Mouse (Mus musculus) kidney, adult 2 months (tissue): ENCODE measurements around the gene E330021D16Rik. TPM values are rescaled to one million over a fixed set of nuclear protein-coding genes. Genes with fewer than 3 reads are reported as not detected.

ENCODE experiments used
- DNase-seq: peaks from one replicate; pipeline ENCODE4 v3.0.0; 2021
- H3K27ac ChIP-seq: fragments of 200-500 bp; 2 replicates; pipeline ENCODE4 v1.5.1; 2012; ENCODE audit warnings: low read depth, low read length, control low read depth, inconsistent platforms; ENCODE audit not compliant: insufficient read depth
- H3K27me3 ChIP-seq: fragments of 200-500 bp; replicated peaks from 2 replicates; pipeline ENCODE4 v1.6.1; 2012; ENCODE audit warnings: mild to moderate bottlenecking, moderate library complexity, low read length, inconsistent platforms; ENCODE audit not compliant: control insufficient read depth, insufficient read depth
- H3K36me3 ChIP-seq: fragments of 200-500 bp; 2 replicates; pipeline ENCODE4 v1.6.1; 2012; ENCODE audit warnings: mild to moderate bottlenecking, moderate library complexity, low read length, inconsistent platforms; ENCODE audit not compliant: control insufficient read depth, insufficient read depth
- H3K4me1 ChIP-seq: fragments of 200-500 bp; 2 replicates; pipeline ENCODE4 v1.6.1; 2011; ENCODE audit warnings: low read length; ENCODE audit not compliant: control insufficient read depth, insufficient read depth
- H3K4me3 ChIP-seq: fragments of 200-500 bp; 2 replicates; pipeline ENCODE4 v1.5.1; 2011; ENCODE audit warnings: mild to moderate bottlenecking, low read depth, low read length, control low read depth; ENCODE audit not compliant: insufficient read depth
- CTCF ChIP-seq: fragments of 200-500 bp; conservative IDR thresholded peaks from 2 replicates; pipeline ENCODE4 v1.5.1; 2011; ENCODE audit warnings: low read depth, mild to moderate bottlenecking, control low read depth, low read length, moderate library complexity, mixed read lengths; ENCODE audit not compliant: insufficient read depth, insufficient read length
- POLR2A ChIP-seq: fragments of 200-500 bp; IDR thresholded peaks from one replicate; pipeline ENCODE4 v1.6.1; 2011; ENCODE audit warnings: low read depth, low read length, control low read depth
- WGBS: fragments of 180-500 bp; shearing (Covaris S2); methylation state at CpG from one replicate; pipeline ENCODE4 v1.1.7; 2018; 5-methylcytosine and 5-hydroxymethylcytosine counted together
- polyA plus RNA-seq: library from polyadenylated mRNA; depleted of rRNA; stranded (reverse); fragments of >200 nt; gene quantifications from 2 replicates; pipeline ENCODE4 v1.2.3, GENCODE M21; 2012

The E330021D16Rik gene
- polyA plus RNA-seq, 1 experiment, result 1.3 TPM

- Histone ChIP-seq H3K27me3 (no peaks in the 10 kb centered on the region), H3K4me1 (no peaks in the 10 kb centered on the region), H3K27ac (no peak overlapping the region), H3K36me3 (no peaks in the 10 kb centered on the region), H3K4me3 (no peak overlapping the region)
- no peak for DNase-seq
- WGBS, result 67% methylated on average over 9 of the region's 9 CpGs
- TF ChIP-seq POLR2A (no peak), CTCF (no peak)
These were observed 25.1 kb downstream of the E330021D16Rik start for GRCm38 (mm10) chr6:136390262-136390661.

- peak; percentile 29; the same call in 1 of the 2 replicates for TF ChIP-seq CTCF
- no peak for TF ChIP-seq POLR2A
- Histone ChIP-seq H3K27ac (no peak overlapping the region), H3K36me3 (no peaks in the 10 kb centered on the region), H3K27me3 (no peaks in the 10 kb centered on the region), H3K4me3 (no peak overlapping the region), H3K4me1 (no peaks in the 10 kb centered on the region)
- DNase-seq, result no peak
- 82% methylated on average over 7 of the region's 7 CpGs for WGBS
These were observed 30.1 kb downstream of the E330021D16Rik start for GRCm38 (mm10) chr6:136385287-136385686.

DNA sequence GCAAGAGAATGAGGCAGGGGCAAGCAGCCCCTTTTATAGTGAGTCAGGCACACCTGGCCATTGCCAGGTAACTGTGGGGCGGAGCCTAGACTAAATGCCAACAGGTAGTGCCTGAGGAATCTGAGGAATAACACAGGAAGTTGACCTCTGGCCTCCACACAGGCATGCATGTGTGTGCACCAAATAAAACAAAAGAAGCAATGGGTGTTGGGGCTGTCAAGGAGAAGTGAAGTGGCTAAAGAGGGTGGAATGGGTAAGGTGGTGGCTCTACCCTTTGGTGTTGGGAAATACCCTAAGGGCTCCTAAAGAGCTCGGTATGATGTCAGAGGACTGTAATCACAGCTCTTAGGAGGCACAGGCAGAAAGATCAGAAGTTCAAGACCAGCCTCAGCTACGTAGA lies 32.2 kb downstream of the E330021D16Rik start:
- DNase-seq, result no peak
- TF ChIP-seq CTCF (no peak), POLR2A (no peak)
- H3K4me3 ChIP-seq, result no peak overlapping the region
- no peaks in the 10 kb centered on the region for H3K27me3 ChIP-seq
- H3K27ac ChIP-seq, result no peak overlapping the region
- WGBS, result 87% methylated on average over 3 of the region's 3 CpGs
- H3K4me1 ChIP-seq, result no peaks in the 10 kb centered on the region
- H3K36me3 ChIP-seq, result no peaks in the 10 kb centered on the region

- Histone ChIP-seq H3K36me3 (no peaks in the 10 kb centered on the region), H3K27ac (no peak overlapping the region), H3K27me3 (no peaks in the 10 kb centered on the region), H3K4me3 (no peak overlapping the region), H3K4me1 (no peaks in the 10 kb centered on the region)
- TF ChIP-seq POLR2A, result no peak
- no peak for TF ChIP-seq CTCF
- no peak for DNase-seq
These were observed 39.3 kb downstream of the E330021D16Rik start for GRCm38 (mm10) chr6:136376097-136376496.

DNA sequence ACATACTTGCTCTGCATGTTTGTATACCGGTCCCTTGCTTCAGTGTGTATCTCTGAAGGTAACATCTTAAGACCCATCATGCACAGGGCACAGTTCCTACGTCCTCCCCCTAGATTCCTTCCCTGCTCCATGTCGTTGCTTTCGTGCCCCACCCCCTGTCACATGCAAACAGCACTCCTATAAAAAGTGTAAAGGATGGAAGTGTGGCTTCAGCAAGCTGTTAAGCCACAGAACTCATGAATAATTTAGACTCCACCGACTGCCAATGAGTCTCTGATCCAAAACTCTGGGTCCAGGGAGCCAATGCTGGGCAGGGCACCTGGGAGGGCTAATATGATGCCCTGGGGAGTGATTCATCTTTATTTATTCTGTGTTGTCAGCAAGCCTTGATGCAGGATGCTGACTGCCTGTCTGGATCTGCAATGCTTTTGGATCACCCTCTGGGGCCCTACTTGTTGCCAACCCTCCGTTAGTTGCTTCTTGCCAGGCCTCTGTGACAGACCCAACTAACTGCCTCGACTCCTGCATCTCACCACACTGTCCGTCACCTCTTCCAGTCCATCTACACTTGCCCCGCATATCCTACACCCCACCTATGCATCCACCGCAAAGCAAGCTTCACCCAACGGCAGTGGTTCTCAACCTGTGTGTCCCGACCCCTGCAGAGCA lies 50.8 kb downstream of the E330021D16Rik start:
- Histone ChIP-seq H3K27ac (no peak overlapping the region), H3K4me3 (no peak overlapping the region), H3K36me3 (no peaks in the 10 kb centered on the region), H3K27me3 (no peaks in the 10 kb centered on the region), H3K4me1 (no peaks in the 10 kb centered on the region)
- TF ChIP-seq CTCF, result no peak
- no peak for TF ChIP-seq POLR2A
- WGBS, result 74% methylated on average over 12 of the region's 12 CpGs
- no peak for DNase-seq

DNA sequence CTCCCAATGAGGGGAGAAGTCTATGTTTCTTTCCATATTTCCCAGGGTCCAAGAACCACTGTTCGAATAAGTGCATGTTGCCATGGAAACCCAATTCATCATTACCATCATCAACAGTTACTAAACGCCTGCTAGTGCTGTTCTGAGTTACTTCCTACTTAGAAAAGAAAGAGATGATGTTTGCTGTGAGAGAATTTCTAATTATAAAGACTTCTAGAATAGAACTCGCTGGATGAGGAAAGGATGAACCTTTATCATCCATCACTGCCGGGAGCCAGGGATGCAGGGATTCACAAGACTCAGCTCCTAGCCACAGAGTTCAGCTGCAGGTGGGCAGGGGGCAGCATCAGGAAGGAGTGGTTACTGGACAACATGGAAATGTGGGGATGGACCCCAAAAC lies 51.4 kb downstream of the E330021D16Rik start:
- no peak for DNase-seq
- H3K4me1 ChIP-seq, result no peaks in the 10 kb centered on the region

GRCm38 (mm10) chr6:136363313-136363712 lies 52.1 kb downstream of the E330021D16Rik start:
- no peak overlapping the region for H3K27ac ChIP-seq
- H3K4me1 ChIP-seq, result no peaks in the 10 kb centered on the region
- DNase-seq, result no peak
- no peaks in the 10 kb centered on the region for H3K36me3 ChIP-seq
- no peak overlapping the region for H3K4me3 ChIP-seq
- no peaks in the 10 kb centered on the region for H3K27me3 ChIP-seq
- WGBS, result 86% methylated on average over 8 of the region's 8 CpGs
- no peak for TF ChIP-seq CTCF
- TF ChIP-seq POLR2A, result no peak

More for the DNA sequence above, 51.4 kb downstream of the E330021D16Rik start:
- WGBS, result 73% methylated on average over 4 of the region's 4 CpGs
- Histone ChIP-seq H3K27ac (no peak overlapping the region), H3K27me3 (no peaks in the 10 kb centered on the region), H3K4me3 (no peak overlapping the region), H3K36me3 (no peaks in the 10 kb centered on the region)
- TF ChIP-seq POLR2A (no peak), CTCF (no peak)
